Mouse (Mus musculus) left cerebral cortex, postnatal 25 days (tissue): Measurements from ENCODE around the gene Gm340. TPM values are rescaled to one million over a fixed set of nuclear protein-coding genes. Genes with fewer than 3 reads are reported as not detected.

ENCODE experiments used
- DNase-seq, 2 experiments: peaks; one replicate each; pipeline ENCODE4 v3.0.0; 2022; ENCODE audit warnings: low spot score in 2 of 2, mixed read lengths in 1 of 2
- intact Hi-C: fragments of 180-260 bp; cut with DNase I; formaldehyde crosslinking; loops from one replicate; pipeline ENCODE4 v1.15.1; 2025
- total RNA-seq, 2 experiments: library from RNA; stranded (reverse); gene quantifications; 2 replicates each; pipeline ENCODE4 v1.2.3; 2021

The Gm340 gene
- total RNA-seq, result 10 to 100 TPM; 12.5 to 14.2 TPM

- intact Hi-C loops, result no loop called here
- no peak for DNase-seq
Observed at GRCm38 (mm10) chr19:41581706-41582420, at the start of gene Gm340. Gene Gm340, plus strand, starts transcription at chr19:41582370.

- DNase-seq, result no peak
- intact Hi-C loops, result no loop called here
Observed at GRCm38 (mm10) chr19:41534021-41534420, 48.1 kb upstream of the Gm340 start.

- DNase-seq, result peak in 1 of 2 experiments; percentile 14
- intact Hi-C loops, result no loop called here
Observed at GRCm38 (mm10) chr19:41556981-41557380, 25.2 kb upstream of the Gm340 start.

GRCm38 (mm10) chr19:41557491-41557890 is 24.7 kb upstream of the Gm340 start:
- intact Hi-C loops, result no loop called here
- no peak for DNase-seq

GRCm38 (mm10) chr19:41558891-41559486 is 23.2 kb upstream of the Gm340 start:
- DNase-seq, result no peak
- intact Hi-C loops, result no loop called here

GRCm38 (mm10) chr19:41560856-41561255 is 21.3 kb upstream of the Gm340 start:
- intact Hi-C loops, result no loop called here
- DNase-seq, result no peak

- no peak for DNase-seq
- intact Hi-C loops, result no loop called here
Observed at GRCm38 (mm10) chr19:41568791-41569190, 13.4 kb upstream of the Gm340 start.

- intact Hi-C loops, result no loop called here
- DNase-seq, result no peak
Observed at GRCm38 (mm10) chr19:41573700-41574099, 8.5 kb upstream of the Gm340 start.

GRCm38 (mm10) chr19:41577576-41577975 is 4.6 kb upstream of the Gm340 start:
- no peak for DNase-seq
- intact Hi-C loops, result no loop called here

- no peak for DNase-seq
- intact Hi-C loops, result no loop called here
Observed at GRCm38 (mm10) chr19:41579311-41579920, 2.8 kb upstream of the Gm340 start.

GRCm38 (mm10) chr19:41582918-41583514 is 846 bp downstream of the Gm340 start:
- intact Hi-C loops, result no loop called here
- no peak for DNase-seq

GRCm38 (mm10) chr19:41586752-41587151 is 4.6 kb downstream of the Gm340 start:
- DNase-seq, result no peak
- intact Hi-C loops, result no loop called here

GRCm38 (mm10) chr19:41587431-41588222 is 5.5 kb downstream of the Gm340 start:
- no peak for DNase-seq
- intact Hi-C loops, result no loop called here

GRCm38 (mm10) chr19:41589026-41589425 is 6.9 kb downstream of the Gm340 start:
- intact Hi-C loops, result no loop called here
- no peak for DNase-seq

GRCm38 (mm10) chr19:41589681-41590080 is 7.5 kb downstream of the Gm340 start:
- intact Hi-C loops, result no loop called here
- no peak for DNase-seq

GRCm38 (mm10) chr19:41591808-41592207 is 9.6 kb downstream of the Gm340 start:
- DNase-seq, result no peak
- intact Hi-C loops, result no loop called here

- no peak for DNase-seq
- intact Hi-C loops, result no loop called here
Observed at GRCm38 (mm10) chr19:41597170-41597894, 15.2 kb downstream of the Gm340 start.

GRCm38 (mm10) chr19:41600647-41601046 is 18.5 kb downstream of the Gm340 start:
- intact Hi-C loops, result no loop called here

More at GRCm38 (mm10) chr19:41600647-41601046, 18.5 kb downstream of the Gm340 start:
- DNase-seq, result no peak
